Mouse (Mus musculus): Measurements from ENCODE around the gene Prr3. TPM values are rescaled to one million over a fixed set of nuclear protein-coding genes. Genes with fewer than 3 reads are reported as not detected.

Gene Prr3
- polyA plus RNA-seq, 1 experiment from 2014 or later: 6.1 TPM

DNA sequence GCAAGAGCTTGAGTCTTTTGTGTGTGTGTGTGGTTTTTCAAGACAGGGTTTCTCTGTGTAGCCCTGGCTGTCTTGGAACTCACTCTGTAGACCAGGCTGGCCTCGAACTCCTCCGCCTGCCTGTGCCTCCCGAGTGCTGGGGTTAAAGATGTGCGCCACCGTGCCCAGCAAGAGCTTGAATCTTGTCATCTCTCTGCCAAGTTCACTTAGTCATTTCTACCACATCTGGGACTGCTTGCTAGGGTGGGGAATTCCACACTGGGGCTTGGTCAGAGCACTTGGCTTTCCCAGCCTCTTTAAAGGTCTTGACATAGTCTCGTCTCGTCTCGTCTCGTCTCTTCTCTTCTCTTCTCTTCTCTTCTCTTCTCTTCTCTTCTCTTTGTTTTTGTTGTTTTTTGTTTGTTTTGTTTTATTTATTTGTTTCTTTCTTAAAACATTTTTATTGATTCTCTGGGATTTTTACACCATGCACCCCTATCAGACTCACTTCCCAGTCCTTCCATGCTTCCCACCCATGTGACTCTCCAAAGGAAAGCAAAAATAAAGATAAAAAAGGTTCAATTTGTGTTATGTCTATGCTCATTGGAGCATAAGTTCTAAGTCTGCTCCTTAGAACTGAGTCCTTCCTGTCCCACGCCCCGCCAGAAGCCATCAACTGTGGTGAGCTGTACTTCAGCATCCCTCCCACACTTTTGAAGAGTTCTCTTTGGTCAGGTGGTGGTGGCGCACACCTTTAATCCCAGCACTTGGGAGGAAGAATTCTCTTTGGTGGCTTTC, 21.3 kb upstream of the Prr3 start:
- Histone ChIP-seq H3K36me3 (replicated peaks; ENCODE audit: insufficient read depth, low read length) (peaks cover 13% of the 10 kb centered on the region), H3K4me2 (ENCODE audit: low read depth, low read length) (peak overlapping the region; percentile 66), H3K9me3 (ENCODE audit: low read length) (0 out of 2 replicates have a peak, but pooled peaks cover 2% of the 10 kb centered on the region), H3K9ac (replicated peaks) (0 out of 2 replicates have a peak overlapping the region, but pooled peaks have one; percentile 3), H3K4me3 (ENCODE audit: low read depth, low read length) (no peak overlapping the region), H3K4me1 (ENCODE audit: insufficient read depth) (peaks cover 32% of the 10 kb centered on the region), H3K27ac (ENCODE audit: low read depth) (peak overlapping the region; percentile 85), H3K27me3 (ENCODE audit: insufficient read depth, low read length) (no peaks in the 10 kb centered on the region)
- WGBS (ENCODE audit: insufficient replicate concordance): 78% methylated on average over 12 of the region's 12 CpGs
- ATAC-seq (peak; percentile 48), DNase-seq (no peak)
- no peak for TF ChIP-seq EP300 (IDR thresholded peaks at IDR 0.05; ENCODE audit: low read depth)
- TF ChIP-seq CTCF (IDR thresholded peaks at IDR 0.05; ENCODE audit: low read depth): no peak

DNA sequence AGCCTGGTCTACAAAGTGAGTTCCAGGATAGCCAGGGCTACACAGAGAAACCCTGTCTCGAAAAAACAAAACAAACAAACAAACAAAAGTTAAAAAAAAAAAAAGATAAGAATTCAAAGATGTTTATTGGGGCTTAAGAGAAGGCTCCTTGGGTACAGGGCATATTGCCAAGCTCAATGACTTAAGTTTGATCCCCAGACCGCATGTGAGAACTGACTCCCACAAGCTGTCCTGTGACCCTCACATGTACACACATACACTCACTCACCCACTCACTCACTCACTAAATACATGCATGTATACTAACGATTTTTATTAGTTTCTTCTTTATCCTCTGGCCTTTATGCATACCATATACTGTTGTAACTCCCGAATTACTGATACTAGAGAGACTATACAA, 20.3 kb upstream of the Prr3 start:
- ATAC-seq: no peak
- DNase-seq: no peak
- Histone ChIP-seq H3K9ac (replicated peaks) (no peak overlapping the region; the same call in 1 of the 2 replicates), H3K36me3 (replicated peaks; ENCODE audit: insufficient read depth, low read length) (peaks cover 6% of the 10 kb centered on the region; the same call in 1 of the 2 replicates), H3K27ac (ENCODE audit: low read depth) (peak overlapping the region; percentile 85), H3K4me3 (ENCODE audit: low read depth, low read length) (no peak overlapping the region), H3K4me1 (ENCODE audit: insufficient read depth) (peaks cover 35% of the 10 kb centered on the region), H3K27me3 (ENCODE audit: insufficient read depth, low read length) (no peaks in the 10 kb centered on the region), H3K4me2 (ENCODE audit: low read depth, low read length) (peak overlapping the region; percentile 66), H3K9me3 (ENCODE audit: low read length) (no peaks in the 10 kb centered on the region)
- TF ChIP-seq CTCF (IDR thresholded peaks at IDR 0.05; ENCODE audit: low read depth): no peak
- no peak for TF ChIP-seq EP300 (IDR thresholded peaks at IDR 0.05; ENCODE audit: low read depth)
- WGBS (ENCODE audit: insufficient replicate concordance): 66% methylated on average over 4 of the region's 4 CpGs

DNA sequence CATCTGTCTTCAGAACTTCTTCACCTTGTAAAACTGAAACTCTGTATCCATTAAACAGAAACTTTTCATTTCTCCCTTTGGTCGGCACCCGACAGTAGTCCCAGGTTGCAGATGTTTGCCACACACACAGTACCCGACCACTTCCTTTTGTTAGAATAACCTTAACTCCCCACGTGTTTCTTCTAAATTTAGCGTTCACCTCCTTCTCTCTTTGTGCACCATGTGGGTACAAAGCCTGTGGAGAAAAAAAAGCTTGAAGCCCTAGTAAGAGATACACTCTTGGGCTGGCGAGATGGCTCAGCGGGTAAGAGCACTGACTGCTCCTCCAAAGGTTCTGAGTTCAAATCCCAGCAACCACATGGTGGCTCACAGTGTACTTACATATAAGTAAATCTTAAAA, 19.3 kb upstream of the Prr3 start:
- peak overlapping the region; percentile 66 for H3K4me2 ChIP-seq (ENCODE audit: low read depth, low read length)
- ATAC-seq (no peak), DNase-seq (no peak)
- H3K9ac ChIP-seq (replicated peaks): 0 out of 2 replicates have a peak overlapping the region, but pooled peaks have one; percentile 13
- no peaks in the 10 kb centered on the region for H3K27me3 ChIP-seq (ENCODE audit: insufficient read depth, low read length)
- H3K9me3 ChIP-seq (ENCODE audit: low read length): no peaks in the 10 kb centered on the region
- peak overlapping the region; percentile 49 for H3K4me3 ChIP-seq (ENCODE audit: low read depth, low read length)
- H3K36me3 ChIP-seq (replicated peaks; ENCODE audit: insufficient read depth, low read length): peaks cover 6% of the 10 kb centered on the region; the same call in 1 of the 2 replicates
- H3K27ac ChIP-seq (ENCODE audit: low read depth): peak overlapping the region; percentile 77
- H3K4me1 ChIP-seq (ENCODE audit: insufficient read depth): peaks cover 35% of the 10 kb centered on the region
- TF ChIP-seq CTCF (IDR thresholded peaks at IDR 0.05; ENCODE audit: low read depth) (no peak), EP300 (IDR thresholded peaks at IDR 0.05; ENCODE audit: low read depth) (no peak; the same call in 1 of the 2 replicates)
- 25% methylated on average over 7 of the region's 7 CpGs for WGBS (ENCODE audit: insufficient replicate concordance)

DNA sequence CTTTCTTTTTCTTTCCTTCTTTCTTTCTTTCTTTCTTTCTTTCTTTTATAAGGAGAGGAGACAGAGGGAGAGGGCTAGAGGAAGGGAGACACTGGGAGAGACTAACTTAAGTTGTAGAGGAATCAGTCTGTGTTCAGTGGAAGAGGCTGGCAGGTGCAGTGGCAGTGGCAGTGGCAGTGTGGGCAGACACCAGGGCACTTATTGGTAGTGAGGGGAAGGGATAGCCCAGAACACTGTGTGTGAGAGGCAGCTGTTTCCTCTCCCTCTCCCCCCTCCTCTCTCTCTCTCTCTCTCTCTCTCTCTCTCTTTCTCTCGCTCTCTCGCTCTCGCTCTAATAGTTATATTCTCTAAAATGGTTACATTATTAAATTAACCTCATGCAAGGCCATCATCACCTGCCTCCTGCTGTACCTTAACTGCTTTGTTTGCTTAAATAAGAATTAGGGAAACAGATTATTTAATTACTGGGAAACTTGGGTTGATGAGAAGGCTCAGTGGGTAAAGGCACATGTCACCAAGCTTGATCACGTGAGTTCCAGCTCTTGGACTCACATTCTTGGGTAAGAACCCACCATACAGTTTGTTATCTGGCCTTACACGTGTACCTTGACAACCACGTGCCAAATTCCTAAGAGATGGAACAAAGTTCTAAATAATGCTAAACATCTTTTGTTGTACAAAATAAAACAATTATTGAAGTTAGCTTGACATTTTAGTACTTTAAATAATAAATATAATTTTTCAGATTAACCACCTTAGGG, 18.7 kb upstream of the Prr3 start:
- 43% methylated on average over 6 of the region's 6 CpGs for WGBS (ENCODE audit: insufficient replicate concordance)
- no peaks in the 10 kb centered on the region for H3K27me3 ChIP-seq (ENCODE audit: insufficient read depth, low read length)
- TF ChIP-seq CTCF (IDR thresholded peaks at IDR 0.05; ENCODE audit: low read depth): no peak
- TF ChIP-seq EP300 (IDR thresholded peaks at IDR 0.05; ENCODE audit: low read depth): no peak; the same call in 1 of the 2 replicates
- peak overlapping the region; percentile 66 for H3K4me2 ChIP-seq (ENCODE audit: low read depth, low read length)
- H3K4me3 ChIP-seq (ENCODE audit: low read depth, low read length): peak overlapping the region; percentile 49
- peaks cover 35% of the 10 kb centered on the region for H3K4me1 ChIP-seq (ENCODE audit: insufficient read depth)
- peak; percentile 39 for DNase-seq
- H3K9ac ChIP-seq (replicated peaks): peak overlapping the region; percentile 45
- no peaks in the 10 kb centered on the region for H3K9me3 ChIP-seq (ENCODE audit: low read length)
- ATAC-seq: no peak
- peaks cover 6% of the 10 kb centered on the region; the same call in 1 of the 2 replicates for H3K36me3 ChIP-seq (replicated peaks; ENCODE audit: insufficient read depth, low read length)
- peak overlapping the region; percentile 77 for H3K27ac ChIP-seq (ENCODE audit: low read depth)

DNA sequence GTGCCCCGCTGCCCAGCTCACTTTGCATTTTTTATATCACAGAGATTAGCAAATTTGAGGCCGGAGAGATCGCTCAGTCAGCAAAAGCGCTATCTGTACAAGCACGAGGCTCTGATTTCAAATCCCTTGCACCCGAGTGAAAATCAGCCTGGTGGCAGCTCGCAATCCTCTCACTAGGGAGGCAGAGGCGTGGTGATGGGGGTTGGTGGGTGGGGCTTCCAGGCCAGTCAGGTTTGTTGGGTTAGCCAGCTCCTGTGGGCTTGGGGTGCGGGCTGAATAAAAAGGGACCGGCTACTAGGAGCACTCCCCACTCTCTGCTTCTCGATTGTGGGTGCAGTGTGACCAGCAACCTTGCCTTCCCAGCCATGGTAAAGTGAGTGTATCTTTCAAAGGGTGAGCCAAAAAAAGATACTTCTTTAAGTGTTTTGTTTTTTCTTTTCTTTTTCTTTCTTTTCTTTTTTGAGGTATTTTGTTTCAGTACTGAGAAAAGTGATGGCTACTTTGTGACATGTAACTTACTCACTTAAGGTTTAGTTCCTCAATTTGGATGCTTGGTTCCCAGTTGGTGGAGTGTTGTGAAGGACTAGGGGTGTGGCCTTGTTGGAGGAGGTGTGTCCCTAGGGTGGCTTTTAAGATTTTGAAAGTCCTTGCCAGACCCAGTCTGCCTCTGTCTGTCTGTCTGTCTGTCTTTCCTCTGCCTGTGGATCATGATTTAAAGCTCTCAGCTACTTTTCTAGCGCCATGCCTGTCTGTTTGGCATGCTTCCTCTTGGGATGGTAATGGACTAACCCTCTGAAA, 17.9 kb upstream of the Prr3 start:
- Histone ChIP-seq H3K9me3 (ENCODE audit: low read length) (no peaks in the 10 kb centered on the region), H3K4me1 (ENCODE audit: insufficient read depth) (peaks cover 35% of the 10 kb centered on the region), H3K4me3 (ENCODE audit: low read depth, low read length) (peak overlapping the region; percentile 49), H3K4me2 (ENCODE audit: low read depth, low read length) (peak overlapping the region; percentile 66), H3K9ac (replicated peaks) (peak overlapping the region; percentile 45), H3K27ac (ENCODE audit: low read depth) (peak overlapping the region; percentile 77), H3K36me3 (replicated peaks; ENCODE audit: insufficient read depth, low read length) (peaks cover 6% of the 10 kb centered on the region; the same call in 1 of the 2 replicates), H3K27me3 (ENCODE audit: insufficient read depth, low read length) (no peaks in the 10 kb centered on the region)
- 24% methylated on average over 12 of the region's 12 CpGs for WGBS (ENCODE audit: insufficient replicate concordance)
- no peak for TF ChIP-seq CTCF (IDR thresholded peaks at IDR 0.05; ENCODE audit: low read depth)
- TF ChIP-seq EP300 (IDR thresholded peaks at IDR 0.05; ENCODE audit: low read depth): no peak; the same call in 1 of the 2 replicates
- DNase-seq (peak; percentile 77), ATAC-seq (peak; percentile 44)
